Mouse (Mus musculus) C2C12 (cell line): ENCODE results near the gene Cldn7. TPM values are rescaled to one million over a fixed set of nuclear protein-coding genes. Genes with fewer than 3 reads are reported as not detected.

Experiments used
- H3K27me3 ChIP-seq: one replicate; pipeline ENCODE4 v1.6.1; 2011; ENCODE audit not compliant: control insufficient read depth, insufficient read depth, insufficient read length
- H3K36me3 ChIP-seq: one replicate; pipeline ENCODE4 v1.6.1; 2011; ENCODE audit not compliant: control insufficient read depth, insufficient read depth
- H3K4me3 ChIP-seq: one replicate; pipeline ENCODE4 v1.5.1; 2011; ENCODE audit warnings: mild to moderate bottlenecking, control low read depth; ENCODE audit not compliant: poor library complexity, insufficient read depth, severe bottlenecking
- H3K79me2 ChIP-seq: one replicate; pipeline ENCODE4 v1.6.1; 2011; ENCODE audit not compliant: control insufficient read depth, insufficient read depth
- H3K79me3 ChIP-seq: one replicate; pipeline ENCODE4 v1.6.1; 2011; ENCODE audit warnings: low read depth, control low read depth
- H3ac ChIP-seq: one replicate; pipeline ENCODE3; 2011; ENCODE audit warnings: low read depth; ENCODE audit not compliant: control insufficient read depth, insufficient read length
- CEBPB ChIP-seq: IDR thresholded peaks from one replicate; pipeline ENCODE4 v1.6.1; 2011; ENCODE audit warnings: low read depth, mild to moderate bottlenecking, control low read depth, moderate library complexity
- CTCF ChIP-seq: IDR thresholded peaks from one replicate; pipeline ENCODE4 v1.5.1; 2011; ENCODE audit not compliant: control insufficient read depth, insufficient read depth, insufficient read length
- FOSL1 ChIP-seq: IDR thresholded peaks from one replicate; pipeline ENCODE4 v1.8.0; 2011; ENCODE audit warnings: mild to moderate bottlenecking, low read length; ENCODE audit not compliant: poor library complexity, insufficient read depth, severe bottlenecking
- MAX ChIP-seq: IDR thresholded peaks from one replicate; pipeline ENCODE4 v1.6.1; 2011; ENCODE audit warnings: mild to moderate bottlenecking, control low read depth
- MYOD1 ChIP-seq: IDR thresholded peaks from one replicate; pipeline ENCODE4 v1.6.1; 2011; ENCODE audit warnings: low read depth; ENCODE audit not compliant: control insufficient read depth, insufficient read length
- MYOG ChIP-seq: IDR thresholded peaks from one replicate; pipeline ENCODE4 v1.6.1; 2011; ENCODE audit not compliant: control insufficient read depth, insufficient read length; ENCODE audit errors: extremely low read depth
- USF1 ChIP-seq: IDR thresholded peaks from one replicate; pipeline ENCODE4 v1.6.1; 2011; ENCODE audit warnings: low read depth, mild to moderate bottlenecking, control low read depth, moderate library complexity
- polyA plus RNA-seq: library from polyadenylated mRNA; unstranded; fragments of >200 nt; fragmentation: generic; extraction: Trizol; gene quantifications from one replicate; pipeline ENCODE4 v1.2.1, GENCODE M21; 2012; ENCODE audit warnings: missing spikeins

The Cldn7 gene
- polyA plus RNA-seq, 1 experiment: 0.06 TPM

- Histone ChIP-seq H3K79me3 (peaks cover 47% of the 10 kb centered on the region), H3K4me3 (no peak overlapping the region), H3K79me2 (peaks cover 75% of the 10 kb centered on the region), H3K27me3 (no peaks in the 10 kb centered on the region), H3K36me3 (peaks cover 62% of the 10 kb centered on the region), H3ac (no peak overlapping the region)
- TF ChIP-seq MYOD1: no peak
- TF ChIP-seq FOSL1: no peak
- no peak for TF ChIP-seq CEBPB
- no peak for TF ChIP-seq MYOG
- no peak for TF ChIP-seq CTCF
- no peak for TF ChIP-seq MAX
- no peak for TF ChIP-seq USF1
Observed at GRCm38 (mm10) chr11:69984431-69984830, 19.9 kb downstream of the Cldn7 start.

DNA sequence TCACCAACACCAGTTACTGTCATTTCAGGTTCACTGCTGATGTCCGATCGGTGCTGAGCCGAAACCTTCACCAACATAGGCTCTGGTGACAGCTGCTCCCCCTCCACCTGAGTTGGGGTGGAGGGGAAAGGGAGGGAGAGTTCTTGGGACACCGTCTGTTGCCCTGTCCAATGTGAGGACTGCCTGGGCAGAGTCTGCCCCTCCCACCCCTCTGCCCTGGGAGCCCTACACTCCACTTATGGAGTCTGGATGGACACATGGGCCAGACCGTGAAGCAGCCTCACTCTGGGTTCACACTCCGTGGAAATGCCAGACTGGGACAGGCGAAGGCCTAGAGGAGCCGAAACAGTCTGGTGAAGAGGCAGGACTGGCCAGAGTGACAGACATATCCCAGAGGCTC, 25.4 kb downstream of the Cldn7 start:
- Histone ChIP-seq H3ac (no peak overlapping the region), H3K36me3 (peaks cover 78% of the 10 kb centered on the region), H3K4me3 (no peak overlapping the region), H3K79me3 (peaks cover 21% of the 10 kb centered on the region), H3K27me3 (no peaks in the 10 kb centered on the region), H3K79me2 (peaks cover 52% of the 10 kb centered on the region)
- TF ChIP-seq MYOD1 (no peak), MYOG (no peak), MAX (no peak), CTCF (no peak), USF1 (no peak), FOSL1 (no peak), CEBPB (no peak)

- Histone ChIP-seq H3K4me3 (peak within 1 kb of the TSS; percentile 79), H3ac (peak within 1 kb of the TSS; percentile 91), H3K36me3 (peaks cover 68% of the 10 kb centered on the region), H3K27me3 (no peaks in the 10 kb centered on the region), H3K79me3 (peaks cover 19% of the 10 kb centered on the region), H3K79me2 (peaks cover 50% of the 10 kb centered on the region)
- TF ChIP-seq USF1: peak; percentile 100
- no peak for TF ChIP-seq CEBPB
- TF ChIP-seq MAX: peak; percentile 97
Observed at GRCm38 (mm10) chr11:69990850-69991691, 26.5 kb downstream of the Cldn7 start, which contains the start of gene Gabarap. TSS of gene Gabarap (plus strand) at chr11:69991143.

DNA sequence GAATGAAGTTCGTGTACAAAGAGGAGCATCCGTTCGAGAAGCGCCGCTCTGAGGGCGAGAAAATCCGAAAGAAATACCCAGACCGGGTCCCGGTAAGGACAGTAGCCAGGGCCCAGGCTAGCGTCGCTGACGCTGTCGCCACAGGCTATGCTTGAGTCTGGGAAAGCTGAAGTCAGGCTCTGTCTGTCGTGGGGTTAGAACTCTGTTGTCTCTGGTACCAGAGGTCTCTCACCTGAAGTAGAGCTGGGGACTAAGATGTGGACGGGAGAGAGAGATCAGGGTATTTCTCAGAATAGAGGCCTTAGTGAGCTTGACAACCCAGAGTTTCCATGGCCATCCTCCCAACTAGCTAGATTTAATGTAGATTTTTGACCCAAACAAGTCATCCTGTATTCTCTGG, 27.1 kb downstream of the Cldn7 start:
- Histone ChIP-seq H3K79me2 (peaks cover 51% of the 10 kb centered on the region), H3K79me3 (peaks cover 23% of the 10 kb centered on the region), H3K4me3 (peak overlapping the region; percentile 79), H3ac (peak overlapping the region; percentile 91), H3K36me3 (peaks cover 62% of the 10 kb centered on the region), H3K27me3 (no peaks in the 10 kb centered on the region)
- TF ChIP-seq USF1: no peak
- TF ChIP-seq FOSL1: no peak
- no peak for TF ChIP-seq CTCF
- TF ChIP-seq CEBPB: no peak
- no peak for TF ChIP-seq MYOD1
- TF ChIP-seq MYOG: no peak
- TF ChIP-seq MAX: no peak

DNA sequence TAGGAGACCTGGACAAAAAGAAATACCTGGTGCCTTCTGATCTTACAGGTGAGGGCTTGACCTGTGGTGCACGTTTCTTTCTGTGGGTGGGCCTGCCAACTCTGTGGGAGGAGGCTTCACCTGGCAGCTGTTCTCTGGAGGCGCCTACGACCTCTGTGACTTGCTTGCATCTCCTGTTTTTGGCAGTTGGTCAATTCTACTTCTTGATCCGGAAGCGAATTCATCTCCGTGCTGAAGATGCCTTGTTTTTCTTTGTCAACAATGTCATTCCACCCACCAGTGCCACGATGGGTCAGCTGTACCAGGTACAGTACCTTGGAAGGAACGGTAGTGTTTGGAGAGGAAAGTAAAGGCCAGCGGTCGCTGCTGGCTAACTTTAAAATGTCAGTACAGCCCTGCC, 27.8 kb downstream of the Cldn7 start:
- H3K4me3 ChIP-seq: peak overlapping the region; percentile 79
- H3K27me3 ChIP-seq: no peaks in the 10 kb centered on the region
- H3ac ChIP-seq: peak overlapping the region; percentile 51
- H3K79me3 ChIP-seq: peaks cover 24% of the 10 kb centered on the region
- H3K79me2 ChIP-seq: peaks cover 50% of the 10 kb centered on the region
- peaks cover 56% of the 10 kb centered on the region for H3K36me3 ChIP-seq
- TF ChIP-seq CEBPB (no peak), MYOG (no peak), MAX (no peak), MYOD1 (no peak), USF1 (no peak), CTCF (no peak)

- Histone ChIP-seq H3K36me3 (peaks cover 56% of the 10 kb centered on the region), H3K79me2 (peaks cover 50% of the 10 kb centered on the region), H3K4me3 (peak overlapping the region; percentile 7), H3ac (no peak overlapping the region), H3K79me3 (peaks cover 27% of the 10 kb centered on the region), H3K27me3 (no peaks in the 10 kb centered on the region)
- TF ChIP-seq FOSL1 (no peak), USF1 (no peak), MAX (no peak), CEBPB (no peak), CTCF (no peak), MYOG (no peak), MYOD1 (no peak)
Observed at GRCm38 (mm10) chr11:69992932-69993331, 28.4 kb downstream of the Cldn7 start.
